Mouse (Mus musculus) forebrain, embryonic 14.5 days (tissue): Measurements from ENCODE around the gene Pld5. TPM values are rescaled to one million over a fixed set of nuclear protein-coding genes. Genes with fewer than 3 reads are reported as not detected.
"Not testable (repeated sequence)": the region's sequence is repeated elsewhere in the genome, so short reads cannot be mapped to it uniquely, and the experiment has no call there.

Source experiments
- ATAC-seq: fragments of 200-750 bp; cut with Nextera tagmentation; 2 replicates; pipeline ENCODE4 v1.8.0; 2017; ENCODE audit warnings: mild to moderate bottlenecking, moderate library complexity
- DNase-seq: peaks from one replicate; pipeline ENCODE4 v3.0.0-alpha.2; 2015; ENCODE audit warnings: low spot score
- H3K27ac ChIP-seq: fragments of 300-500 bp; sonication (generic); 2 replicates; pipeline ENCODE4 v1.5.1; 2014; ENCODE audit warnings: low read depth, mild to moderate bottlenecking, control low read depth, low read length, moderate library complexity
- H3K27me3 ChIP-seq: fragments of 300-500 bp; sonication (generic); replicated peaks from 2 replicates; pipeline ENCODE4 v1.6.1; 2014; ENCODE audit warnings: low read length, control low read depth, mixed read lengths; ENCODE audit not compliant: control insufficient read depth, insufficient read depth
- H3K36me3 ChIP-seq: fragments of 300-500 bp; sonication (generic); 2 replicates; pipeline ENCODE4 v1.6.1; 2014; ENCODE audit warnings: low read length, control low read depth; ENCODE audit not compliant: control insufficient read depth, insufficient read depth
- H3K4me1 ChIP-seq: fragments of 300-500 bp; sonication (generic); 2 replicates; pipeline ENCODE4 v1.6.1; 2014; ENCODE audit warnings: antibody characterized with exemption, low read length, control low read depth; ENCODE audit not compliant: control insufficient read depth, insufficient read depth
- H3K4me2 ChIP-seq: fragments of 300-500 bp; sonication (generic); 2 replicates; pipeline ENCODE4 v1.6.1; 2014; ENCODE audit warnings: mild to moderate bottlenecking, control low read depth, low read length
- H3K4me3 ChIP-seq: fragments of 300-500 bp; sonication (generic); 2 replicates; pipeline ENCODE4 v1.5.1; 2014; ENCODE audit warnings: low read depth, low read length, control low read depth
- H3K9ac ChIP-seq: fragments of 300-500 bp; sonication (generic); 2 replicates; pipeline ENCODE4 v1.6.1; 2014; ENCODE audit warnings: mild to moderate bottlenecking, low read length, control low read depth, moderate library complexity
- H3K9me3 ChIP-seq: fragments of 300-500 bp; sonication (generic); replicated peaks from 2 replicates; pipeline ENCODE4 v1.6.1; 2016; ENCODE audit warnings: low read length, control low read depth, mixed read lengths; ENCODE audit not compliant: control insufficient read depth
- WGBS: fragments of 180-500 bp; shearing (Covaris S2); extraction: QIAGEN DNeasy Blood & Tissue Kit; methylation state at CpG from one replicate; pipeline ENCODE4 v1.1.7; 2014; 5-methylcytosine and 5-hydroxymethylcytosine counted together
- polyA plus RNA-seq: library from polyadenylated mRNA; unstranded; fragments of >200 nt; fragmentation: Nextera tagmentation; extraction: Ambion mirVana; gene quantifications from 2 replicates; pipeline ENCODE4 v1.2.1, GENCODE M21; 2014

The Pld5 gene
- polyA plus RNA-seq, 1 experiment from 2014 or later, result 0.33 TPM

DNA sequence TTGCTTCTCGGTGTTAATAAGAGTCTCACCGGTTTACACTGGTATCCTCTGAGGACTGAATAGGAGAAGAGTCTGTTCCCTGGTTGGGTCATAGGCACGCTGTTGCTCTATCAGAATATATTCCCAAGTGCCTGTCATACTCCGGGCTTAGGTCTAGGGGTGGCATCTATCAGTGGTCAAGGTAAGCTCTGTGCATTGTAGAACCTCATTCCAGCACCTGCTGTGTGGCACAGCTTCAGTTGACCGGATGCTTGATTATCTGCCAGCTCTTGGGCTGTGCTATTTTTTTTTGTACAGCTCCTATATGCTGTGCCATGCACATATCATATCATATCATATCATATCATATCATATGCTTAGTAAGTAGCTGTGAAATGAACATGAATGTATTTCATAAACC lies 286.7 kb downstream of the Pld5 start:
- ATAC-seq (no peak), DNase-seq (no peak)
- H3K27me3 ChIP-seq, result no peaks in the 10 kb centered on the region
- H3K4me3 ChIP-seq, result no peak overlapping the region
- H3K36me3 ChIP-seq, result no peaks in the 10 kb centered on the region
- 96% methylated on average over 5 of the region's 5 CpGs for WGBS
- H3K4me1 ChIP-seq, result no peaks in the 10 kb centered on the region
- H3K9me3 ChIP-seq, result no peaks in the 10 kb centered on the region
- no peak overlapping the region for H3K27ac ChIP-seq
- no peak overlapping the region for H3K9ac ChIP-seq
- H3K4me2 ChIP-seq, result no peak overlapping the region

DNA sequence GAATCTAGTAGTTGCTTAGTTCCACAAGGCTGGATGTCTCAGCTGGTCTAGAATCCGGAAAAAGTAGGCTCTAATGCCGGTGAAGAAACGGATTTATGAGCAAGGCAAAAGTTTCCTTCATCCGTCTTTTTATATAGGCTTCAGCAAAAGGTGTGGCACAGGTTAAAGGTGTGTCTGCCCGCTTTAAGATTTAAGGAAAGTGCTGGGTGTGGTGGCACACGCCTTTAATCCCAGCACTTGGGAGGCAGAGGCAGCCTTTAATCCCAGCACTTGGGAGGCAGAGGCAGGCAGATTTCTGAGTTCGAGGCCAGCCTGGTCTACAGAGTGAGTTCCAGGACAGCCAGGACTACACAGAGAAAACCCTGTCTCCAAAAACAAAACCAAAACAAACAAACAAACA lies 296.1 kb downstream of the Pld5 start, which contains the start of gene Rbm8a2:
Rbm8a2 (minus strand) TSS at position 101 of the 400 bp plus-strand sequence.
- H3K9ac ChIP-seq, H3K4me1 ChIP-seq, H3K4me2 ChIP-seq, H3K9me3 ChIP-seq, DNase-seq, H3K4me3 ChIP-seq, ATAC-seq, H3K27ac ChIP-seq, H3K27me3 ChIP-seq, H3K36me3 ChIP-seq: not testable (repeated sequence)
- 93% methylated on average over 7 of the region's 7 CpGs for WGBS

DNA sequence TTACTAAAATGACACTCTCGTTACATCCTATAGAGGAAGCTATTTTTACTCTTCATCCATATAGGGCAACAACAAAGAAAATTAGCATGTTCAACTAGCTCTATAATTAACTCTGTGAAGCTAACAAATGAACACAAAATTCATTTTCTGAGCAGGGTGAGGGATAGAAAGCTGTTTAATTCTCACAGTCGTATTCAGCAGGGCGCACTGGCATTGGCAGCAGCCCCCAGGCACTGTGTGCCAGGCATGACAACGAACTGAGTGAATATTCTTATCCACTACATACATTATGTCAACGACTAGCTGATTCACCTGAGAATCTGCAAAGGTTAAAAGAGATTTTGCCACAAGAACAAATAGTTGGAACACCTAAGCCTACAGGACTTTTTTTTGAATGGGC lies 304.4 kb downstream of the Pld5 start:
- WGBS, result 30% methylated on average over 5 of the region's 5 CpGs
- Histone ChIP-seq H3K36me3 (no peaks in the 10 kb centered on the region), H3K4me2 (no peak overlapping the region), H3K4me1 (no peaks in the 10 kb centered on the region), H3K27me3 (no peaks in the 10 kb centered on the region), H3K27ac (no peak overlapping the region), H3K4me3 (no peak overlapping the region), H3K9me3 (no peaks in the 10 kb centered on the region), H3K9ac (no peak overlapping the region)
- DNase-seq (peak; percentile 37), ATAC-seq (no peak)

DNA sequence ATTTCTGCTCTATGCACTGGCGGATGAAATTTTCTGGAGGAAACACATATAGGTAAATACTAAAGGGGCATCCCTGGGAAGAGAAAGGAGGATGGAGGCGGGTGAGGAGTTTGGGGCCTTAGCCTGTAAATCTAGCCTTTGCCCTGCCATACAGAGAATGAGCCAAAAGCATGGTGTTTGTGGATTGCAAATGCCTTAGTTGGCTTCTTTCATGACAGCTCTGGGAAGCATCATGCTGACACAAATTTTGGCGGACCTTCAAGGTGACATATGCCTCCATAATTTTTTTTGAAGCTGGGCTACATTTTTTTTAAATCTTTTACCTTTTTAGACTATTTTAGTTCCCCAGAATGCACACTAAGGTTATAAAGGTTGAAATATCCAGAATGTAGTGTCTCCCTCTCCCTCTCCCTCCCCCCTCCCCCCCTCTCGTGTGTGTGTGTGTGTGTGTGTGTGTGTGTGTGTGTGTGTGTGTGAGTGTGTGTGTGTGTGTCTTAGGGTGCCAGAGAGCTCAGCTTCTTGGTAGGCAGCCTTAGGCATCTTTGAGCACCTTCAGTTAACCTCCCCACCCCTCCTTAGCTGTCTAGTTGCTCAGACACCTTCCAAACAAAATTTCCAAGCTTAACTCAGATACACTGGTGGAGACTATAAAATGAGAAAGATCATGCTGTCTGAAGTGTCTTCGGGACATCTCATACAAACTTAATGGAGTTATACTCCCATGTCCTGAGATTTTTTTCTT lies 307.9 kb downstream of the Pld5 start:
- DNase-seq (peak; percentile 51), ATAC-seq (no peak)
- Histone ChIP-seq H3K27me3 (no peaks in the 10 kb centered on the region), H3K27ac (no peak overlapping the region), H3K36me3 (no peaks in the 10 kb centered on the region), H3K9ac (no peak overlapping the region), H3K4me1 (no peaks in the 10 kb centered on the region), H3K4me3 (no peak overlapping the region), H3K9me3 (no peaks in the 10 kb centered on the region), H3K4me2 (no peak overlapping the region)
- 88% methylated on average over 4 of the region's 5 CpGs for WGBS

DNA sequence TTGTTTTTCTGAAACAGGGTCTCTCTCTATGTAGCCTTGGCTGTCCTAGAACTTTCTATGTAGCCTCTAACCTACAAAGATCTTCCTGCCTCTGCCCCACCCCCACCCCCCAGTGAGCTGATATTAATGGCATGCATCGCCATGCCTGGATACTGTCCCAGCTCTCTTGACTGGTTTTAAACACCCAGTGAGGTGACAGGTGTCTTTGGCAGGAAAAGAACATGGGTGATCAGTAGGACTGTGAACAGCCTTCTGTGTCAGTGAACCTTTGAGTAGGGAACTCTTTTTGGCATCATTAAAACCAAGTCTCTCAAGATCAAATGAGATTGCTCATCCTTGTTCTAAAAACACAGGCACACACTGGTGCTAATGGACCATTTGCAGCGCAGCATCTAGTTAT lies 313.3 kb downstream of the Pld5 start:
- no peak overlapping the region for H3K27ac ChIP-seq

DNA sequence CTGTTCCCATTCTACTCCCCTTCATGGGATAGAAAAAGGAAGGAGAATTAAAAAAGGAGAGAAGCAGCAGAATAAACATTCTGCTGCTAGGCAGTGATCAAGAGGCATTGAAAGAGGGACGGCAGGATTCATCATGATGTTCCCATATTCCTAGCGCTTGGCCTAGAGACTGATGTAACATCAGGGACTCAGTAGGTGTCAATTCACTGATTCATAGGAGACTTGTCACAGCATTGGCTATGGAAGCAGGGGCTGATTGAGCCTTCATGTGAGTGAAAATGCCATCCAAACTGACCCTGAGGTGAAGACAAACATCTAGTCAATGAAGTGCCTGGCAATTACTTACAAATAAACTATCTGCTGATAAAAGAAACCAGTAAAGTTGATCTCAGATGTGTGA lies 324.3 kb downstream of the Pld5 start:
- H3K27ac ChIP-seq, result no peak overlapping the region
- no peak overlapping the region for H3K4me2 ChIP-seq
- no peak overlapping the region for H3K9ac ChIP-seq
- no peaks in the 10 kb centered on the region for H3K36me3 ChIP-seq
- no peaks in the 10 kb centered on the region for H3K27me3 ChIP-seq
- ATAC-seq (no peak), DNase-seq (no peak)
- H3K4me1 ChIP-seq, result no peaks in the 10 kb centered on the region
- 88% methylated on average over 2 of the region's 2 CpGs for WGBS
- H3K9me3 ChIP-seq, result no peaks in the 10 kb centered on the region
- no peak overlapping the region for H3K4me3 ChIP-seq

More for the DNA sequence above, 313.3 kb downstream of the Pld5 start:
- DNase-seq (no peak), ATAC-seq (no peak)
- 87% methylated on average over 2 of the region's 2 CpGs for WGBS
- Histone ChIP-seq H3K9me3 (no peaks in the 10 kb centered on the region), H3K4me2 (no peak overlapping the region), H3K36me3 (no peaks in the 10 kb centered on the region), H3K4me3 (no peak overlapping the region), H3K4me1 (no peaks in the 10 kb centered on the region), H3K9ac (no peak overlapping the region), H3K27me3 (no peaks in the 10 kb centered on the region)

DNA sequence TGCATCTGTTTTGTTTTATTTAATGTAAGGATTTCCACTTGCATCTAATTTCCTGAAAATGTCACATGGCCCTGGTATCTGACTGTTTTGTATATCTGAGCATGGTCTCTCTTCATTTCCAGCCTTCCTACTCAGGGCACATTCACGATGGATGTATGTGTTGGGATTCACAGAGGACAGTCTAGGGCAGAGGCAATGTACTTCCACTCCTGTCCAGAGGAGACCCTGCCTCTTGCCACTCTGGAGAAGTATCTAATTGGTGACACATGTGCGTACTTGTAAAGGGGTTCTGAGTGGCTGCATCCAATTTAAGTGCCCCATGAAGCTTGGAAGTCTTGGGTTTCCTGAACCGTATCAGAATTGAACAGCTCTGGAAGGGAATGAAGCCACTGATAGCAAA lies 324.7 kb downstream of the Pld5 start:
- Histone ChIP-seq H3K9ac (no peak overlapping the region), H3K4me2 (no peak overlapping the region), H3K36me3 (no peaks in the 10 kb centered on the region), H3K9me3 (no peaks in the 10 kb centered on the region), H3K4me1 (no peaks in the 10 kb centered on the region), H3K27me3 (no peaks in the 10 kb centered on the region), H3K4me3 (no peak overlapping the region), H3K27ac (no peak overlapping the region)
- DNase-seq (no peak), ATAC-seq (no peak)
- WGBS, result 89% methylated on average over 3 of the region's 3 CpGs

DNA sequence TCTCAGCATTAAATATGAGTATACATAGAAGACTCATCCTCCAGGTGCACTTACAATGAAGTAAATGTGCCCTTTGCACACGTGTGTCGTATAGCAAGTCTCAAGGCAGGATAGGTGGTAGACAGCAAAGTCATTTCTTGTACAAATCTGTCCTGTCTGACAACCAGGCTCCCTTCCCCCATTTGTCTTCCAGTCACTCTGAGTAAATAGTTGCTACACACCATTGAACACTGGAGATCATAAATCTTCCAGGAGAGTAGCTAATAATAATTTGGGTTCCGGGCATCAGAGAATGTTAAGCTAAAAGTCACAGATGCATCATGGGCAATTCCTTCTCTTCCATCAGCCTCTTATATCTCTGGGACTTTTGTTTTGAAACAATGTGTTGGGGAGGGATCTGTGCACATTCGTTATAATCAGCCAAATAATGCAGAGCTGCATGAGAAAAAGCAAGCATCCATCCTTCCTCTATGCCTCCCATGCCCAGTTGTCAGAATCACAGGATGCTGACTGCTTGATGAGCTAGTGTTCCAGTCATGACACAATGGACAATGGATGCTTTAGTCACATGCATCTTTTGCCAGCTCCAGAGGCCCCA lies 328.3 kb downstream of the Pld5 start:
- no peak for ATAC-seq
- Histone ChIP-seq H3K36me3 (no peaks in the 10 kb centered on the region), H3K9ac (no peak overlapping the region), H3K9me3 (no peaks in the 10 kb centered on the region), H3K4me2 (no peak overlapping the region), H3K27me3 (no peaks in the 10 kb centered on the region), H3K27ac (no peak overlapping the region), H3K4me3 (no peak overlapping the region), H3K4me1 (no peaks in the 10 kb centered on the region)
- 74% methylated on average over 4 of the region's 4 CpGs for WGBS
- DNase-seq, result no peak

DNA sequence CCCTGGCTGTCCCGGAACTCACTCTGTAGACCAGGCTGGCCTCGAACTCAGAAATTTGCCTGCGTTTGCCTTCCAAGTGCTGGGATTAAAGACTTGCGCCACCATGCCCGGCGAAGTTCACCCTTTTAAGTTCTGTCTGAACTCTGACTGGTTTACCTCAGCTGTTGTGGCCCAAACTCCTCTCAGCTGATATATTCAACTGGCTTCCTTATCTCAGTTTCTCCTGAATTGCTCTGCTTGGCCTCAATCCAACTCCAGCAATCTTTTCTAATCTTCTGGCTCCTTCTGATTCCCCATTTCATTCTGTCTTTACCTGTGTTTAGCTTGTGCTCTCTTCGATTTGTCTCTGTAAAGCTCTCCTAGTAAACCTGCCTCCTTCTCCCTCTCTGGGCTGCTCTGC lies 331.9 kb downstream of the Pld5 start:
- Histone ChIP-seq H3K4me3 (no peak overlapping the region), H3K27me3 (no peaks in the 10 kb centered on the region), H3K36me3 (no peaks in the 10 kb centered on the region), H3K4me2 (no peak overlapping the region), H3K9ac (no peak overlapping the region), H3K27ac (no peak overlapping the region), H3K4me1 (no peaks in the 10 kb centered on the region), H3K9me3 (no peaks in the 10 kb centered on the region)
- ATAC-seq, result no peak
- WGBS, result 92% methylated on average over 7 of the region's 7 CpGs
- DNase-seq, result no peak
